In the genomic region with DNA sequence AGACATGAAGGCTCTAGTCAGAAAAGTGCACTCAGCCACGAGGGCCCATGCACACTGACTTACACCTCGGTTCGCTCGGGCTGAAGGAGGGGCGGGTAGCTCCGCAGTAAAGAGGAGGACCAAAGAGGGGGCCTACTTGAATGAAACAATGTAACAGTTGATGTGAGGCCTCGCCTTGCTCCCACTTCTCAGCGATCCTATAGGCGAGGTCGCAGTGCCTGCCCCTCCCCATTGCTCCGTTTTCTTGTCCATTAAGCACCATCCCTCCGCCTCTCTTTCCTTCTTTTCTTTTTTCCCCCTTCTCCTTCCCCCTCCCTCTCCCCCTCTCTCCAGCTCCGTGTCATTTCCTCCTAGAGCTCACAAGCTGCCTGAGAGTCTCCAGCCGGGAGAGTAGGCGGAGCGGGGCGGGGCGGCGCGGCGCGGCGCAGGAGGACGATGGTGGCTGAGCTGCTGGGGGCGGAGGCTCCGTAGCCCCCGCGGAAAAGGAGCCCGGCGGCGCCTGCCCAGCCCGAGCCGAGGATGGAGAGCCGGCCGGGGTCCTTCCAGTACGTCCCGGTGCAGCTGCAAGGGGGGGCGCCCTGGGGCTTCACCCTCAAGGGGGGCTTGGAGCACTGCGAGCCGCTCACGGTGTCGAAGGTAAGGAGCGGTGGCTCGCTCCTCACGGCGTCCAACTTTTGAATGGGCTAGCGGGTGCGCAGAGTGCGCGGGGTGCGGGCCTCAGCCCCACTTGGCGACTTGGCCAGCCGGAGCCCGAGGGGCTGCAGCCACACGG, we compare ENCODE assay signal across 7 mouse cellular contexts. TPM values are rescaled to one million over a fixed set of nuclear protein-coding genes. Genes with fewer than 3 reads are reported as not detected.
A peak's percentile ranks its signal among the peaks of the same experiment; 100 is the strongest.
DNase-seq lines count a peak whose midpoint lies in the region; ATAC-seq and TF ChIP-seq lines count a peak whose summit lies in the region.

Shroom4 (plus strand) TSS at position 229 of the 772 bp plus-strand sequence.

- H3K27ac ChIP-seq in hindbrain, postnatal 0 days = peak within 1 kb of the TSS; percentile 74; the same call in 1 of the 2 replicates

- no peaks in the 10 kb centered on the region for H3K9me3 ChIP-seq in hindbrain, postnatal 0 days (ENCODE audit: low read length)

- no peaks in the 10 kb centered on the region for H3K36me3 ChIP-seq in hindbrain, postnatal 0 days (ENCODE audit: insufficient read depth, low read length)

- DNase-seq in adrenal gland, adult 8-10 months = peak; percentile 28
- DNase-seq in gastrocnemius, adult 8-10 months (ENCODE audit: low spot score in 2 of 2) = peak; percentile 4 to 11
- DNase-seq in hindbrain, postnatal 0 days (ENCODE audit: low spot score) = peak; percentile 74
- DNase-seq in left cerebral cortex, adult 8-10 months (ENCODE audit: low spot score in 2 of 2) = peak; percentile 20 to 21
- DNase-seq in lung, postnatal 4 days = peak; percentile 71 to 89
- peak; percentile 43 for DNase-seq in right cerebral cortex, postnatal 14 days

- peak within 1 kb of the TSS; percentile 56 for H3K9ac ChIP-seq in hindbrain, postnatal 0 days (replicated peaks; ENCODE audit: low read length)

- H3K4me3 ChIP-seq in hindbrain, postnatal 0 days (ENCODE audit: low read length) = peak within 1 kb of the TSS; percentile 56

- H3K4me1 ChIP-seq in hindbrain, postnatal 0 days (ENCODE audit: insufficient read depth, low read length) = no peaks in the 10 kb centered on the region

- ATAC-seq in common myeloid progenitor, adult 5-6 weeks (replicated peaks; ENCODE audit: low read depth, poor library complexity, severe bottlenecking) = peak; percentile 87
- ATAC-seq in hindbrain, postnatal 0 days = peak; percentile 96

- WGBS in hindbrain, postnatal 0 days = 22% methylated on average over 51 of the region's 55 CpGs

- peak within 1 kb of the TSS; percentile 64 for H3K4me2 ChIP-seq in hindbrain, postnatal 0 days (ENCODE audit: low read depth, low read length)

- TF ChIP-seq CTCF in hindbrain, postnatal 0 days (IDR thresholded peaks at IDR 0.05; ENCODE audit: low read depth) = no peak

- H3K27me3 ChIP-seq in hindbrain, postnatal 0 days (ENCODE audit: insufficient read depth, low read length) = no peaks in the 10 kb centered on the region

RNA-seq across cellular contexts. Expression of gene Shroom4, which starts in this region (rescaled TPM):
- 10 to 100 TPM; 15.0 to 35.0 (median 27.9) TPM for total RNA-seq in adrenal gland, adult 8-10 months (2022)
- total RNA-seq in common myeloid progenitor, adult 5-6 weeks (2017) = 1.2 TPM in 2 replicates
- total RNA-seq in gastrocnemius, adult 8-10 months (2022) = 1 to 10 TPM; 2.7 to 5.4 (median 4.5) TPM
- 4.7 and 6.4 TPM in 2 replicates for total RNA-seq in hindbrain, postnatal 0 days (2014; rRNA removed)
- 0.68 and 0.95 TPM in 2 replicates for polyA plus RNA-seq in hindbrain, postnatal 0 days (2015; fragmentation: Nextera tagmentation; extraction: Ambion mirVana)
- 1 to 10 TPM; 3.2 to 5.6 (median 5.0) TPM for total RNA-seq in left cerebral cortex, adult 8-10 months (2022)

Comparison
In these comparisons a context has a peak if more than half of its experiments do, and no peak if none do; other contexts are left out.
1. Peak in every context shown above with its lines: DNase-seq, ATAC-seq, H3K4me3 ChIP-seq and H3K27ac ChIP-seq.
2. DNase-seq: peak in every context shown above with its lines; median percentile 80 in lung, postnatal 4 days; 74 in hindbrain, postnatal 0 days; 43 in right cerebral cortex, postnatal 14 days; 28 in adrenal gland, adult 8-10 months; 20 in left cerebral cortex, adult 8-10 months; 8 in gastrocnemius, adult 8-10 months.